Mouse (Mus musculus) kidney, postnatal 10 days (tissue): ENCODE measurements around the gene Nubp1.

Experiments
- DNase-seq: peaks from one replicate; pipeline ENCODE4 v3.0.0; 2021; ENCODE audit warnings: mixed read lengths

The Nubp1 gene

GRCm38 (mm10) chr16:10411764-10412746, at the start of gene Nubp1:
TSS of gene Nubp1 (plus strand) at chr16:10411948.
- DNase-seq: peak; percentile 96

GRCm38 (mm10) chr16:10363061-10363460, 48.7 kb upstream of the Nubp1 start:
- DNase-seq: no peak

- no peak for DNase-seq
Measured at GRCm38 (mm10) chr16:10365796-10366195, 46.0 kb upstream of the Nubp1 start.

GRCm38 (mm10) chr16:10366240-10367217, 45.2 kb upstream of the Nubp1 start:
- peak; percentile 50 for DNase-seq

- DNase-seq: peak; percentile 51
Measured at GRCm38 (mm10) chr16:10369468-10369934, 42.2 kb upstream of the Nubp1 start.

- DNase-seq: no peak
Measured at GRCm38 (mm10) chr16:10369996-10370395, 41.8 kb upstream of the Nubp1 start.

GRCm38 (mm10) chr16:10372372-10372771, 39.4 kb upstream of the Nubp1 start:
- DNase-seq: peak; percentile 59

- DNase-seq: peak; percentile 73
Measured at GRCm38 (mm10) chr16:10374254-10375011, 37.3 kb upstream of the Nubp1 start.

- DNase-seq: no peak
Measured at GRCm38 (mm10) chr16:10377286-10377685, 34.5 kb upstream of the Nubp1 start.

GRCm38 (mm10) chr16:10379531-10379930, 32.2 kb upstream of the Nubp1 start:
- no peak for DNase-seq

- DNase-seq: peak; percentile 42
Measured at GRCm38 (mm10) chr16:10384060-10384497, 27.7 kb upstream of the Nubp1 start.

- no peak for DNase-seq
Measured at GRCm38 (mm10) chr16:10384544-10384943, 27.2 kb upstream of the Nubp1 start.

GRCm38 (mm10) chr16:10385261-10385660, 26.5 kb upstream of the Nubp1 start:
- DNase-seq: no peak

- DNase-seq: no peak
Measured at GRCm38 (mm10) chr16:10388634-10389365, 22.9 kb upstream of the Nubp1 start.

GRCm38 (mm10) chr16:10392587-10392986, 19.2 kb upstream of the Nubp1 start:
- no peak for DNase-seq

GRCm38 (mm10) chr16:10394699-10395540, 16.8 kb upstream of the Nubp1 start, which contains the start of gene Tekt5:
TSS of gene Tekt5 (minus strand) at chr16:10395490.
- DNase-seq: peak; percentile 90

GRCm38 (mm10) chr16:10398755-10399154, 13.0 kb upstream of the Nubp1 start:
- DNase-seq: no peak

GRCm38 (mm10) chr16:10399160-10399559, 12.6 kb upstream of the Nubp1 start:
- DNase-seq: peak; percentile 91

GRCm38 (mm10) chr16:10415976-10416375, 4.2 kb downstream of the Nubp1 start:
- DNase-seq: peak; percentile 63

- no peak for DNase-seq
Measured at GRCm38 (mm10) chr16:10416866-10417265, 5.1 kb downstream of the Nubp1 start.
